ENCODE assay signal across 9 mouse cellular contexts in the genomic region with DNA sequence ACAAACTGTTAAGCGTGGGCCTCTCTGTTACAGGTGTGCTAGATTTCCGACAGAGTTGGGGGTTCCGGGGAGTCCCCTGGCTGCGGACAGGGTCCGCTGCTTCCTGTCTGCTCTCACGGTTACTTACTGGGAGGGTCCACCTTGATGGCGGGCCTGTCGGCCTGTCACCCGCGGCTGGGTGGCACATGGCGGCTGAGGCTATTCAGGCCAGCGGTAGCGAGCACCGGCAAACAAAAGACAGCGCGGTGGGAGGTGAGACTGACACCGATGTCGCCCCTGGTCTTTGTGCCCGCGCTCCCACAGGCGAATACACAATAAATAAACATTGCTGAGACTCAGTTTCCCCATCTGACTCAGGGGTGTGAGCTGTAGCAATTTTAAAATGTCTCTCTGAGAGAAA. TPM values are rescaled to one million over a fixed set of nuclear protein-coding genes. Genes with fewer than 3 reads are reported as not detected.
DNase-seq lines count a peak whose midpoint lies in the region; ATAC-seq lines count a peak whose summit lies in the region.
"Had no signal": no experiment of that assay in that cellular context is flagged by ENCODE, and none has a peak within 500 bp of the region (broad histone marks: within the 10 kb centered on the region; RNA-seq: fewer than 3 reads in every experiment).

No protein-coding gene starts in this region.

- DNase-seq in heart, adult 18-20 months: no peak
- peak; percentile 45 for DNase-seq in embryo, embryonic 10.5 days (ENCODE audit: low spot score)
- DNase-seq in induced T-regulatory cell, adult 2 months (ENCODE audit: low read depth): peak; percentile 28
- peak; percentile 53 for DNase-seq in neural tube, embryonic 10.5 days (ENCODE audit: extremely low spot score, low spot score)
- no peak for DNase-seq in right cerebral cortex, postnatal 14 days
- DNase-seq in gastrocnemius, adult 18-20 months (ENCODE audit: low spot score): no peak
- no peak for DNase-seq in frontal cortex, postnatal 14 days (ENCODE audit: low spot score in 2 of 2)
- DNase-seq: cerebellum, adult 9-10 months had no signal

- peaks cover 14% of the 10 kb centered on the region; the same call in 1 of the 2 replicates for H3K36me3 ChIP-seq in heart, embryonic 14.5 days (ENCODE audit: control insufficient read depth, insufficient read depth, low read length)

- H3K9me3 ChIP-seq in heart, embryonic 14.5 days (ENCODE audit: control insufficient read depth, low read length): no peaks in the 10 kb centered on the region

- H3K9ac ChIP-seq in heart, embryonic 14.5 days (ENCODE audit: low read length): peak overlapping the region; percentile 62

- peak overlapping the region; percentile 90 for H3K4me2 ChIP-seq in heart, embryonic 14.5 days (ENCODE audit: low read length)

- H3K27ac ChIP-seq in heart, embryonic 14.5 days (replicated peaks in 1 of 2; ENCODE audit: control insufficient read depth in 1 of 2, insufficient read depth in 1 of 2, low read depth in 2 of 2, low read length in 2 of 2): no peak overlapping the region

- no peak for ATAC-seq in heart, embryonic 14.5 days (ENCODE audit: insufficient number of reproducible peaks, insufficient read depth, low FRiP score, low read depth)

- H3K4me1 ChIP-seq in heart, embryonic 14.5 days (ENCODE audit: control insufficient read depth in 2 of 2, insufficient read depth in 2 of 2, low read length in 2 of 2): peaks cover 0 to 16% of the 10 kb centered on the region in 2 experiments; a peak in 2 of 4 replicates

- H3K27me3 ChIP-seq in heart, embryonic 14.5 days (ENCODE audit: control insufficient read depth, insufficient read depth, low read length): peaks cover 43% of the 10 kb centered on the region

- 4% methylated on average over 21 of the region's 21 CpGs for WGBS in heart, embryonic 14.5 days

- peak overlapping the region; percentile 44 to 49 for H3K4me3 ChIP-seq in heart, embryonic 14.5 days (ENCODE audit: control insufficient read depth in 1 of 2, insufficient read depth in 1 of 2, low read depth in 1 of 2, low read length in 2 of 2)

RNA-seq across cellular contexts. Expression of gene Efna2, which starts 10.7 kb away (rescaled TPM):
- polyA plus RNA-seq in heart, embryonic 14.5 days (2014; fragmentation: Nextera tagmentation; extraction: Ambion mirVana): 8.4 and 10.1 TPM in 2 replicates
- total RNA-seq in heart, adult 18-20 months (2021): 1 to 10 TPM in 1 of 2 experiments, under 1 TPM in 1; 0.98 to 1.3 TPM
- total RNA-seq in gastrocnemius, adult 18-20 months (2021): under 1 TPM; 0.24 to 0.48 TPM

RNA-seq across cellular contexts. Expression of gene 1600002K03Rik, which starts 17.3 kb away (rescaled TPM):
- polyA plus RNA-seq in heart, embryonic 14.5 days (2014; fragmentation: Nextera tagmentation; extraction: Ambion mirVana): 7.7 and 11.1 TPM in 2 replicates
- total RNA-seq in heart, adult 18-20 months (2021): 1 to 10 TPM; 4.2 to 5.7 TPM
- 1 to 10 TPM; 5.4 to 6.5 TPM for total RNA-seq in gastrocnemius, adult 18-20 months (2021)

RNA-seq across cellular contexts. Expression of gene Cirbp, which starts 24.2 kb away (rescaled TPM):
- 79.4 and 80.7 TPM in 2 replicates for polyA plus RNA-seq in heart, embryonic 14.5 days (2014; fragmentation: Nextera tagmentation; extraction: Ambion mirVana)
- 10 to 100 TPM; 46.3 to 54.9 TPM for total RNA-seq in heart, adult 18-20 months (2021)
- 10 to 100 TPM; 28.9 to 37.5 TPM for total RNA-seq in gastrocnemius, adult 18-20 months (2021)

RNA-seq across cellular contexts. Expression of gene Mum1, which starts 36.2 kb away (rescaled TPM):
- 28.5 and 29.3 TPM in 2 replicates for polyA plus RNA-seq in heart, embryonic 14.5 days (2014; fragmentation: Nextera tagmentation; extraction: Ambion mirVana)
- total RNA-seq in heart, adult 18-20 months (2021): 10 to 100 TPM; 11.4 to 14.2 TPM
- 10 to 100 TPM; 13.8 to 13.9 TPM for total RNA-seq in gastrocnemius, adult 18-20 months (2021)

RNA-seq across cellular contexts. Expression of gene Midn, which starts 41.9 kb away (rescaled TPM):
- 21.2 and 25.8 TPM in 2 replicates for polyA plus RNA-seq in heart, embryonic 14.5 days (2014; fragmentation: Nextera tagmentation; extraction: Ambion mirVana)
- total RNA-seq in heart, adult 18-20 months (2021): 100 to 1,000 TPM; 117 to 125 TPM
- total RNA-seq in gastrocnemius, adult 18-20 months (2021): 10 to 100 TPM; 40.6 to 47.9 TPM

Comparison
In these comparisons a context has a peak if more than half of its experiments do, and no peak if none do; other contexts are left out.
1. DNase-seq: peak in embryo, embryonic 10.5 days (single experiment), induced T-regulatory cell, adult 2 months (single experiment) and neural tube, embryonic 10.5 days (single experiment); none in heart, adult 18-20 months (0 of 2), right cerebral cortex, postnatal 14 days (single experiment), gastrocnemius, adult 18-20 months (single experiment) and frontal cortex, postnatal 14 days (0 of 2).